Mouse (Mus musculus) lung, adult 2 months (tissue): ENCODE results near the gene Prdm1. TPM values are rescaled to one million over a fixed set of nuclear protein-coding genes. Genes with fewer than 3 reads are reported as not detected.

ENCODE experiments used
- DNase-seq: peaks from one replicate; pipeline ENCODE4 v3.0.0; 2022
- H3K4me1 ChIP-seq: fragments of 200-500 bp; 2 replicates; pipeline ENCODE4 v1.6.1; 2011; ENCODE audit warnings: low read length; ENCODE audit not compliant: control insufficient read depth, insufficient read depth
- H3K4me3 ChIP-seq: fragments of 200-500 bp; replicated peaks from 2 replicates; pipeline ENCODE3; 2011; ENCODE audit warnings: low read depth, mild to moderate bottlenecking, control low read depth, low read length; ENCODE audit errors: extremely low read depth
- CTCF ChIP-seq: fragments of 200-500 bp; IDR thresholded peaks from 2 replicates; pipeline ENCODE4 v1.5.1; 2011; ENCODE audit warnings: mild to moderate bottlenecking, low read length, control low read depth; ENCODE audit not compliant: insufficient read depth
- POLR2A ChIP-seq: fragments of 200-500 bp; IDR thresholded peaks from 2 replicates; pipeline ENCODE4 v1.6.1; 2011; ENCODE audit warnings: low read depth, mild to moderate bottlenecking, control low read depth, low read length, borderline replicate concordance; ENCODE audit errors: extremely low read depth
- WGBS: fragments of 180-500 bp; shearing (Covaris S2); methylation state at CpG from one replicate; pipeline ENCODE4 v1.1.7; 2018; 5-methylcytosine and 5-hydroxymethylcytosine counted together
- polyA plus RNA-seq: library from polyadenylated mRNA; depleted of rRNA; stranded (reverse); fragments of >200 nt; gene quantifications from 2 replicates; pipeline ENCODE4 v1.2.3, GENCODE M21; 2012

Gene Prdm1
- polyA plus RNA-seq, 1 experiment, result 7.9 TPM

- WGBS, result 61% methylated on average over 5 of the region's 5 CpGs
- H3K4me3 ChIP-seq, result no peak overlapping the region
- DNase-seq, result no peak
- H3K4me1 ChIP-seq, result peaks cover 16% of the 10 kb centered on the region
- no peak for TF ChIP-seq POLR2A
- no peak for TF ChIP-seq CTCF
Observed at GRCm38 (mm10) chr10:44449666-44450065, 78.6 kb downstream of the Prdm1 start.

- 6% methylated on average over 12 of the region's 12 CpGs for WGBS
- TF ChIP-seq CTCF, result no peak
- Histone ChIP-seq H3K4me3 (peak overlapping the region; percentile 20), H3K4me1 (peaks cover 12% of the 10 kb centered on the region)
- no peak for DNase-seq
Observed at GRCm38 (mm10) chr10:44448165-44448564, 80.1 kb downstream of the Prdm1 start.

- H3K4me3 ChIP-seq, result no peak overlapping the region
- peaks cover 10% of the 10 kb centered on the region for H3K4me1 ChIP-seq
- WGBS, result 53% methylated on average over 14 of the region's 14 CpGs
- no peak for DNase-seq
- TF ChIP-seq POLR2A (no peak), CTCF (no peak)
Observed at GRCm38 (mm10) chr10:44447406-44448139, 80.7 kb downstream of the Prdm1 start.

GRCm38 (mm10) chr10:44447001-44447400 is 81.3 kb downstream of the Prdm1 start:
- Histone ChIP-seq H3K4me1 (peaks cover 10% of the 10 kb centered on the region), H3K4me3 (no peak overlapping the region)
- 80% methylated on average over 10 of the region's 10 CpGs for WGBS
- TF ChIP-seq POLR2A (no peak), CTCF (no peak)
- no peak for DNase-seq

GRCm38 (mm10) chr10:44444415-44444814 is 83.9 kb downstream of the Prdm1 start:
- no peak for TF ChIP-seq CTCF
- TF ChIP-seq POLR2A, result no peak
- Histone ChIP-seq H3K4me3 (no peak overlapping the region), H3K4me1 (peaks cover 10% of the 10 kb centered on the region)
- DNase-seq, result no peak
- 69% methylated on average over 4 of the region's 4 CpGs for WGBS

GRCm38 (mm10) chr10:44443696-44444095 is 84.6 kb downstream of the Prdm1 start:
- Histone ChIP-seq H3K4me1 (peaks cover 10% of the 10 kb centered on the region), H3K4me3 (no peak overlapping the region)
- 78% methylated on average over 12 of the region's 12 CpGs for WGBS
- TF ChIP-seq POLR2A (no peak), CTCF (no peak)
- no peak for DNase-seq

- no peak for DNase-seq
- TF ChIP-seq CTCF, result no peak
- TF ChIP-seq POLR2A, result no peak
- Histone ChIP-seq H3K4me1 (no peaks in the 10 kb centered on the region), H3K4me3 (no peak overlapping the region)
- 81% methylated on average over 11 of the region's 11 CpGs for WGBS
Observed at GRCm38 (mm10) chr10:44439732-44440131, 88.6 kb downstream of the Prdm1 start.

- TF ChIP-seq CTCF (no peak), POLR2A (no peak)
Observed at GRCm38 (mm10) chr10:44437614-44438013, 90.7 kb downstream of the Prdm1 start.

GRCm38 (mm10) chr10:44435956-44436355 is 92.3 kb downstream of the Prdm1 start:
- no peak for TF ChIP-seq CTCF
- TF ChIP-seq POLR2A, result no peak
- no peak for DNase-seq
- WGBS, result 80% methylated on average over 4 of the region's 4 CpGs
- no peak overlapping the region for H3K4me3 ChIP-seq
- H3K4me1 ChIP-seq, result no peaks in the 10 kb centered on the region

More at GRCm38 (mm10) chr10:44437614-44438013, 90.7 kb downstream of the Prdm1 start:
- no peak overlapping the region for H3K4me3 ChIP-seq
- no peaks in the 10 kb centered on the region for H3K4me1 ChIP-seq
- 79% methylated on average over 1 of the region's 1 CpGs for WGBS
- no peak for DNase-seq

GRCm38 (mm10) chr10:44434702-44435181 is 93.6 kb downstream of the Prdm1 start:
- TF ChIP-seq CTCF, result no peak
- no peak for TF ChIP-seq POLR2A
- DNase-seq, result no peak
- 31% methylated on average over 6 of the region's 6 CpGs for WGBS
- Histone ChIP-seq H3K4me1 (no peaks in the 10 kb centered on the region), H3K4me3 (no peak overlapping the region)
